Comparison of ENCODE assay signal across 24 mouse cellular contexts in genomic region chr16:43341916-43342455, GRCm38 (mm10).
DNase-seq lines count a peak whose midpoint lies in the region; ATAC-seq and TF ChIP-seq lines count a peak whose summit lies in the region.
"Had no signal": no experiment of that assay in that cellular context is flagged by ENCODE, and none has a peak within 500 bp of the region (broad histone marks: within the 10 kb centered on the region; RNA-seq: fewer than 3 reads in every experiment).

No protein-coding gene starts in this region.

- H3K4me2 ChIP-seq in forebrain, embryonic 14.5 days (ENCODE audit: low read length), result no peak overlapping the region
- H3K4me2 ChIP-seq in forebrain, embryonic 13.5 days, result no peak overlapping the region
- H3K4me2 ChIP-seq: embryonic facial prominence, embryonic 12.5 days; forebrain, embryonic 12.5 days; heart, embryonic 11.5 days had no signal

- intact Hi-C loops in gastrocnemius, postnatal 14 days (cut with DNase I; ENCODE audit: low total_unique reads), result no loop called here

- ATAC-seq in forebrain, embryonic 14.5 days, result 0 out of 2 replicates have a peak, but pooled peaks have one; percentile 34
- ATAC-seq in forebrain, embryonic 13.5 days, result no peak
- ATAC-seq: activated CD4-positive, CD25-positive, alpha-beta regulatory T cell, adult 4 months; hindbrain, embryonic 16.5 days; inflammation-experienced regulatory T-cells, adult 6 months; Patski had no signal

- no peaks in the 10 kb centered on the region for H3K27me3 ChIP-seq in forebrain, embryonic 14.5 days (replicated peaks; ENCODE audit: control insufficient read depth, insufficient read depth, low read length)
- H3K27me3 ChIP-seq in forebrain, embryonic 13.5 days, result no peaks in the 10 kb centered on the region
- H3K27me3 ChIP-seq: embryonic facial prominence, embryonic 12.5 days; forebrain, embryonic 12.5 days; Patski had no signal

- no peaks in the 10 kb centered on the region for H3K9me3 ChIP-seq in forebrain, embryonic 14.5 days (replicated peaks; ENCODE audit: control insufficient read depth, low read length)
- no peaks in the 10 kb centered on the region for H3K9me3 ChIP-seq in forebrain, embryonic 13.5 days (replicated peaks)
- H3K9me3 ChIP-seq: embryonic facial prominence, embryonic 12.5 days; forebrain, embryonic 12.5 days; hindbrain, embryonic 10.5 days had no signal

- no peak overlapping the region for H3K4me3 ChIP-seq in forebrain, embryonic 14.5 days (ENCODE audit: low read depth, low read length)
- no peak overlapping the region for H3K4me3 ChIP-seq in forebrain, embryonic 13.5 days
- H3K4me3 ChIP-seq in layer of hippocampus, adult 2 months, result no peak overlapping the region
- H3K4me3 ChIP-seq in brown adipose tissue, adult 24 weeks (ENCODE audit: insufficient read depth, low read depth, low read length), result no peak overlapping the region
- H3K4me3 ChIP-seq: embryonic facial prominence, embryonic 12.5 days; forebrain, embryonic 12.5 days; gastrocnemius, adult 2 months; heart, adult 2 months; hindbrain, embryonic 10.5 days had no signal

- H3K4me1 ChIP-seq in forebrain, embryonic 14.5 days (ENCODE audit: control insufficient read depth, insufficient read depth, low read length), result 0 out of 2 replicates have a peak, but pooled peaks cover 3% of the 10 kb centered on the region
- peaks cover 10% of the 10 kb centered on the region for H3K4me1 ChIP-seq in forebrain, embryonic 13.5 days
- peaks cover 3% of the 10 kb centered on the region; the same call in 1 of the 2 replicates for H3K4me1 ChIP-seq in brown adipose tissue, adult 24 weeks (ENCODE audit: control insufficient read depth, insufficient read depth, insufficient read length, low read length)
- H3K4me1 ChIP-seq: embryonic facial prominence, embryonic 12.5 days; forebrain, embryonic 12.5 days; hindbrain, embryonic 10.5 days had no signal

- 0 out of 2 replicates have a peak, but pooled peaks have one; percentile 13 for TF ChIP-seq CTCF in layer of hippocampus, adult 2 months (conservative IDR thresholded peaks at IDR 0.05)

- H3K27ac ChIP-seq in forebrain, embryonic 14.5 days (ENCODE audit: low read depth, low read length), result peak overlapping the region; percentile 14; the same call in 1 of the 2 replicates
- no peak overlapping the region for H3K27ac ChIP-seq in forebrain, embryonic 13.5 days
- no peak overlapping the region for H3K27ac ChIP-seq in layer of hippocampus, adult 2 months
- H3K27ac ChIP-seq in brown adipose tissue, adult 24 weeks (replicated peaks; ENCODE audit: low read depth, low read length), result peak overlapping the region; percentile 34; the same call in 1 of the 2 replicates
- H3K27ac ChIP-seq: embryonic facial prominence, embryonic 12.5 days; forebrain, embryonic 12.5 days; gastrocnemius, adult 2 months; heart, adult 2 months; hindbrain, embryonic 10.5 days had no signal

- no peak overlapping the region for H3K9ac ChIP-seq in forebrain, embryonic 14.5 days (ENCODE audit: low read length)
- H3K9ac ChIP-seq in forebrain, embryonic 13.5 days, result no peak overlapping the region
- H3K9ac ChIP-seq: embryonic facial prominence, embryonic 12.5 days; forebrain, embryonic 12.5 days had no signal

- no peaks in the 10 kb centered on the region for H3K36me3 ChIP-seq in forebrain, embryonic 14.5 days (ENCODE audit: control insufficient read depth, insufficient read depth, low read length)
- H3K36me3 ChIP-seq in forebrain, embryonic 13.5 days (ENCODE audit: poor library complexity, severe bottlenecking), result no peaks in the 10 kb centered on the region
- H3K36me3 ChIP-seq: embryonic facial prominence, embryonic 12.5 days; forebrain, embryonic 12.5 days; hindbrain, embryonic 10.5 days had no signal

- DNase-seq in forebrain, embryonic 14.5 days (ENCODE audit: low spot score), result peak; percentile 25
- no peak for DNase-seq in layer of hippocampus, adult 2 months (ENCODE audit: low spot score in 2 of 2)
- no peak for DNase-seq in layer of hippocampus, adult 11-12 months (ENCODE audit: low spot score)
- peak; percentile 6 for DNase-seq in NIH3T3 (ENCODE audit: low read depth)
- no peak for DNase-seq in gastrocnemius, postnatal 14 days
- DNase-seq: adrenal gland, adult 2 months; adrenal gland, postnatal 25 days; cerebellum, adult 11 months; cerebellum, adult 8-10 months; cerebellum, postnatal 14 days; embryo, embryonic 11 days; gastrocnemius, adult 2 months; gastrocnemius, postnatal 36 days; heart, adult 2 months had no signal

Comparison
In these comparisons a context has a peak if more than half of its experiments do, and no peak if none do; other contexts are left out.
1. H3K27ac ChIP-seq: peak in forebrain, embryonic 14.5 days (single experiment) and brown adipose tissue, adult 24 weeks (single experiment); none in forebrain, embryonic 13.5 days (single experiment) and layer of hippocampus, adult 2 months (single experiment).
2. DNase-seq: peak in forebrain, embryonic 14.5 days (single experiment) and NIH3T3 (single experiment); none in layer of hippocampus, adult 2 months (0 of 2), layer of hippocampus, adult 11-12 months (single experiment) and gastrocnemius, postnatal 14 days (single experiment).